Mouse (Mus musculus) forebrain, embryonic 16.5 days (tissue): ENCODE measurements around the gene Surf1. TPM values are rescaled to one million over a fixed set of nuclear protein-coding genes. Genes with fewer than 3 reads are reported as not detected.
"Not testable (repeated sequence)": the region's sequence is repeated elsewhere in the genome, so short reads cannot be mapped to it uniquely, and the experiment has no call there.

ENCODE experiments used
- ATAC-seq: fragments of 200-750 bp; cut with Nextera tagmentation; 2 replicates; pipeline ENCODE4 v1.8.0; 2017; ENCODE audit warnings: mild to moderate bottlenecking, moderate library complexity
- H3K27ac ChIP-seq: fragments of 300-500 bp; sonication (generic); 2 replicates; pipeline ENCODE4 v1.5.1; 2014; ENCODE audit warnings: low read length, control low read depth
- H3K27me3 ChIP-seq: fragments of 300-500 bp; sonication (generic); replicated peaks from 2 replicates; pipeline ENCODE4 v1.6.1; 2014; ENCODE audit warnings: low read length; ENCODE audit not compliant: control insufficient read depth, insufficient read depth
- H3K36me3 ChIP-seq: fragments of 300-500 bp; sonication (generic); 2 replicates; pipeline ENCODE4 v1.6.1; 2014; ENCODE audit not compliant: control insufficient read depth, insufficient read depth
- H3K4me1 ChIP-seq: fragments of 300-500 bp; sonication (generic); replicated peaks from 2 replicates; pipeline ENCODE4 v1.6.1; 2014; ENCODE audit warnings: low read length; ENCODE audit not compliant: control insufficient read depth, insufficient read depth
- H3K4me2 ChIP-seq: fragments of 300-500 bp; sonication (generic); 2 replicates; pipeline ENCODE4 v1.6.1; 2014; ENCODE audit warnings: mild to moderate bottlenecking, low read length, control low read depth
- H3K4me3 ChIP-seq: fragments of 300-500 bp; sonication (generic); replicated peaks from 2 replicates; pipeline ENCODE4 v1.5.1; 2014; ENCODE audit warnings: mild to moderate bottlenecking, low read length, control low read depth
- H3K9ac ChIP-seq: fragments of 300-500 bp; sonication (generic); replicated peaks from 2 replicates; pipeline ENCODE4 v1.6.1; 2014; ENCODE audit warnings: low read depth, low read length, control low read depth
- H3K9me3 ChIP-seq: fragments of 300-500 bp; sonication (generic); 2 replicates; pipeline ENCODE4 v1.6.1; 2016; ENCODE audit warnings: low read length; ENCODE audit not compliant: control insufficient read depth
- WGBS: fragments of 180-500 bp; shearing (Covaris S2); extraction: QIAGEN DNeasy Blood & Tissue Kit; methylation state at CpG from one replicate; pipeline ENCODE4 v1.1.7; 2014; 5-methylcytosine and 5-hydroxymethylcytosine counted together
- polyA plus RNA-seq: library from polyadenylated mRNA; unstranded; fragments of >200 nt; fragmentation: Nextera tagmentation; extraction: Ambion mirVana; gene quantifications from 2 replicates; pipeline ENCODE4 v1.2.1, GENCODE M21; 2015

Surf1 gene
- polyA plus RNA-seq, 1 experiment from 2014 or later, result 82.1 TPM

DNA sequence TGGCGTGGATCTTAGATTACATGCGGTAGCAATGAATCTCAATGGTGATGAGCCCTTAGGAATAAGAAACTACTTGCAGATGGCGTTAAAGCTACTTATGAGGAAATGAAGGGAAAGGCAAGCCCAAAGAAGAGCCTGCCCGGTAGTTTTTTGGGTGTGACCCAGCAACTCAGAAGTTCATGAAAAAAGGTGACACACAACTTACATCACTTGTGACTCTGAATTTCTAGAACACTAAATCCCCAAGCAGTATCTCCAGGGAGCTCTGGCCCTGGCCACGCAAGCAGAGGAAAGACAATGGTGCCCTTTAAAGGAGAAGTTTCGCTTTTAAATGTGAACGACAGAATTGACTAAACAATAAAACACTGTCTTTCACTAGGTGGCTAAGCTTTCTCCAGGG is 13.0 kb downstream of the Surf1 start:
- peak overlapping the region; percentile 70 for H3K9ac ChIP-seq
- no peak for ATAC-seq
- peak overlapping the region; percentile 84 for H3K4me3 ChIP-seq
- no peaks in the 10 kb centered on the region for H3K9me3 ChIP-seq
- peak overlapping the region; percentile 89 for H3K27ac ChIP-seq
- peaks cover 24% of the 10 kb centered on the region for H3K4me1 ChIP-seq
- peaks cover 25% of the 10 kb centered on the region for H3K36me3 ChIP-seq
- no peaks in the 10 kb centered on the region for H3K27me3 ChIP-seq
- H3K4me2 ChIP-seq, result peak overlapping the region; percentile 84
- WGBS, result 9% methylated on average over 7 of the region's 7 CpGs

DNA sequence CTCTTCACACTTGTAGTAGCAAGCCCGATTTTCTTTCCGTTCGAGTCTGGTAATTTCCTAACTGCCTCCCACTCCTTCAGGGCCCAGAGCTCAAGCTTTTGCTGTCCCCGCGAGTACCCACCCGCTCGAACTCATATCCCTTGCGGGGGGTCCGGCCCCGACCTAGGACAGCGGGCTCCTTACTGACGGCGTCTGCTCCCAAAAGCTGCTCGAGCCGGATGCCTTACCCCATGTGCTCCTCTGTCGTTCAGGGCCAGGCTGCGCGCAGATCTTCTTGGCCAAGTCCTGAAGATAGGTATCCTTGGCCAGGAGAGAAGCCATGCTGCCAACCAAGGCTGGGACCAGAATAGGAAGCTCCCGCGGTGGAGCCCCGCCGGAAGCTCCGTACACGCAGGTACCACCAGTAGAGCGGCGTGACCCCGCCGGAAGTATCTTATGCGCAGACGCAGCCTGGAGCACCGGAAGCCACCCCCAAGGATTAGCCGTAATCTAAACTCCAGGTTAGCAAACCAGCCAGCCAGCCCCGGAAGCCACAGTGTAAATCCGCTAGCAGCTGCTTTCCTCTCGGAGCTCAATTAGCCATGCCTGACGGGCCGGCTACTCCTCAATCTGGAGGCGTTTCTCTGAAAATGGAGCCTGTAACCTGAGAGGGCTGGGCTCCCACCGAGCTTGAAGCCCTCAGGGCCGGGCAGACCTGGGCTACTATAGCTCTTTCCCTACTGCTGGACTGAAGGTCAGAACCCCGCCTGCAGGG is 13.7 kb downstream of the Surf1 start, which contains the start of gene Surf6:
Gene Surf6 (minus strand): TSS at position 413 of the 754 bp plus-strand sequence.
- Histone ChIP-seq H3K4me1 (peaks cover 23% of the 10 kb centered on the region), H3K27ac (peak within 1 kb of the TSS; percentile 89)
- ATAC-seq, result peak; percentile 98

DNA sequence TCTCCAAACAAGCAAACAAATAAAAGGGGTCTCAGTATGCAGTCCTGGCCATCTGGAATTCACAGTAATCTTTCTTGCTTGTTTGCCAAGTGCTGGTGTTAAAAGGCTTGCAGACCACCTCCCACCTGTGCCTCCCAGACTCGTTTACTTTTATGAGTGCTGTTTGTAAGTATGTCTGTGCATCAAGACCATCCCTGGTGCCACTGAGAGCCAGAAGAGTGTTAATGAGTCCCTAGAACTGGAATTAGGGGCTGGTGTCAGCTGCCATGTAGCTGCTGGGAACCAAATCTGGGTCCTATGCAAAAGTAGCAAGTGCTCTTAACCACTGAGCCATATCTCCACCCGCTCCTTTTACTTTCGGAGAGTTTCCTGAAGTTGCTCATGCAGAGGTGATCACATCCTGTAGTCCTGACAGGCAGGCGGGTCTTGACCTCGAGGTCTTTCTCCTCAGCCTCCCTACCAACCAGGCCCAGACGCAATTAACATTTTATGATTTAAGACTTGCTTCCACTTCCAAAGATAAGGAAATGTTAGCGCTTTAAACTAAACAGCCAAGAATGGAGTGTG is 14.4 kb downstream of the Surf1 start:
- peaks cover 25% of the 10 kb centered on the region for H3K36me3 ChIP-seq
- 11% methylated on average over 7 of the region's 7 CpGs for WGBS
- no peak for ATAC-seq
- H3K4me1 ChIP-seq, result peaks cover 23% of the 10 kb centered on the region
- H3K9me3 ChIP-seq, result no peaks in the 10 kb centered on the region
- no peaks in the 10 kb centered on the region for H3K27me3 ChIP-seq
- peak overlapping the region; percentile 70 for H3K9ac ChIP-seq
- H3K4me3 ChIP-seq, result peak overlapping the region; percentile 84
- no peak overlapping the region for H3K27ac ChIP-seq
- H3K4me2 ChIP-seq, result peak overlapping the region; percentile 84

More for the DNA sequence above, 13.7 kb downstream of the Surf1 start, which contains the start of gene Surf6:
- Histone ChIP-seq H3K4me2 (peak within 1 kb of the TSS; percentile 84), H3K36me3 (peaks cover 26% of the 10 kb centered on the region), H3K9ac (peak within 1 kb of the TSS; percentile 70), H3K27me3 (no peaks in the 10 kb centered on the region), H3K4me3 (peak within 1 kb of the TSS; percentile 84), H3K9me3 (no peaks in the 10 kb centered on the region)
- WGBS, result under 1% methylated on average over 41 of the region's 41 CpGs

DNA sequence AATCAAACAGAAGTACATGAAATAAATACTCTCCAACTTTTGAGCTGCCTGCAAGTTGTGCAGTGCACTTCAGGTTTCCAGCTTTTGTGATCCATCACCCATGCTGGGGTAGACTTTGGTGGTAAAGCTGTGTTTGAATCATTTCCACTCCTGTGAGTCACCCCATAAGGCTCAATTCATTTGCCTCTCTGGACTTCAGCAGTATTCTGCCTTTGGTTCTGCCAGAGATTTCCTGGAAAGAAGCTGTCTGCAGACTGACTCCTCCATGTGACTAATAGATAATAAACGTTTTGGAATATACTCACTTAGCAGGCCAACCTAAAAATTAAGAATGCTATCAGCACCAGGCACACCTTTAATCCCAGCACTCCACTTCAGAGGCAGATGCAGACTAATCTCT is 15.6 kb downstream of the Surf1 start:
- no peak for ATAC-seq
- WGBS, result 85% methylated on average over 1 of the region's 1 CpGs
- peaks cover 17% of the 10 kb centered on the region for H3K36me3 ChIP-seq
- H3K9ac ChIP-seq, result no peak overlapping the region
- no peak overlapping the region for H3K4me2 ChIP-seq
- peaks cover 23% of the 10 kb centered on the region for H3K4me1 ChIP-seq
- no peaks in the 10 kb centered on the region for H3K9me3 ChIP-seq
- no peaks in the 10 kb centered on the region for H3K27me3 ChIP-seq
- no peak overlapping the region for H3K27ac ChIP-seq
- no peak overlapping the region for H3K4me3 ChIP-seq

DNA sequence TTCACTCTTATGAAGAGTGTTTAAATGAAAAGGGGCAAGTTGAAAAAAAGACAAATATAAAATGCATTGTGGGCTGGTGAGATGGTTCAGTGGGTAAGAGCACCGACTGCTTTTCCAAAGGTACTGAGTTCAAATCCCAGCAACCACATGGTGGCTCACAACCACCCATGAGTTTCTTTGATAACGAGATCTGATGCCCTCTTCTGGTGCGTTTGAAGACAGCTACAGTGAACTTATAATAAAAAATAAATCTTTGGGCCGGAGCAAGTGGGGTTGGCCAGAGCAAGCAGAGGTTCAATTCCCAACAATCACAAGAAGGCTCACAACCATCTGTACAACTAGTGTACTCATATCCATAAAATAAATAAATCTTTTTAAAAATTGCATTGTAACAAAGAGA is 20.4 kb downstream of the Surf1 start:
- H3K9ac ChIP-seq, result no peak overlapping the region
- H3K4me1 ChIP-seq, result no peaks in the 10 kb centered on the region; the same call in 1 of the 2 replicates
- H3K9me3 ChIP-seq, result no peaks in the 10 kb centered on the region
- H3K27me3 ChIP-seq, result no peaks in the 10 kb centered on the region
- H3K4me2 ChIP-seq, result no peak overlapping the region
- WGBS, result 94% methylated on average over 4 of the region's 4 CpGs
- H3K27ac ChIP-seq, result no peak overlapping the region
- no peak overlapping the region for H3K4me3 ChIP-seq
- ATAC-seq, result no peak
- H3K36me3 ChIP-seq, result peaks cover 35% of the 10 kb centered on the region

DNA sequence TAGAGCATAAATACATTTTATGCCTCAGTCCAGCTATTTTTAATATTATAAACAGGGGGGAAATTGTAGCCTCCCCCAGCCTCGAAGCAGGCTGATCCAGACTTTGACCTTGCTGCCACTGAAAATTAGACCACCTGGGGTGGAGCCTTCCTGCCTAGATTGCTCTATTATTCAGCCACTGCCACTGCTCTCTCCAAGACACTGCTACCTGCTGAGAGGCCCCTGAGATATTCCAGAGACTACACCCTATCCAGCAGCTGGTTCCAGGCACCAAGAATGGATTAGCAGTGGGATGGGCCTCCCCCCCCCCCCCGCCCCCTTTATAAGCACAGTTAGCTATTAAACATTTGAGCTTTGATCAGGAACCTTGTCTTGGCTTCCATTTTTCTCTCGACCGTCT is 30.2 kb downstream of the Surf1 start:
- 38% methylated on average over 4 of the region's 4 CpGs for WGBS
- H3K4me3 ChIP-seq, H3K9me3 ChIP-seq, H3K27me3 ChIP-seq, ATAC-seq, H3K4me1 ChIP-seq, H3K9ac ChIP-seq, H3K4me2 ChIP-seq, H3K27ac ChIP-seq: not testable (repeated sequence)
- H3K36me3 ChIP-seq, result peaks cover 11% of the 10 kb centered on the region

DNA sequence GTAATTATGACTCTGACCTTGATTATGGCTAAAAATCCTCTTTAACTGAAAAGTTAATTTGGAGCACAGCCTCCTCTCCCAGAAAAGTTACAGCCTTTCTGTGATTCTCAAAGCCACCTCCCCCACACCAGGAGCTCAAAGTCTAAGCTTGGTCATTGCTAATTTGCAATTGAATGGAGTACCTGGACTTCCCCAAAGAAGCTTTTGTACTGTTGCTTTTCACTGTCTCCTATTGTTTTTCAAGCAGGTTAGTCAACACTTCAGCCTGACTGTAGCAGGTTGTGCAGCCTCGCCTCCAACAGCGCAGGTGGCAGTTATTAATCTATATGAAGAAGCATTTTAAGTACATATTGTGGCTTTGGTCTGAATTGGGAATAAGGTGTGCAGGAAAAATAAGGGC is 30.8 kb downstream of the Surf1 start:
- H3K9me3 ChIP-seq, H3K27me3 ChIP-seq, H3K4me1 ChIP-seq, H3K27ac ChIP-seq, H3K9ac ChIP-seq, H3K4me2 ChIP-seq, ATAC-seq, H3K36me3 ChIP-seq, H3K4me3 ChIP-seq: not testable (repeated sequence)
- 67% methylated on average over 2 of the region's 2 CpGs for WGBS

DNA sequence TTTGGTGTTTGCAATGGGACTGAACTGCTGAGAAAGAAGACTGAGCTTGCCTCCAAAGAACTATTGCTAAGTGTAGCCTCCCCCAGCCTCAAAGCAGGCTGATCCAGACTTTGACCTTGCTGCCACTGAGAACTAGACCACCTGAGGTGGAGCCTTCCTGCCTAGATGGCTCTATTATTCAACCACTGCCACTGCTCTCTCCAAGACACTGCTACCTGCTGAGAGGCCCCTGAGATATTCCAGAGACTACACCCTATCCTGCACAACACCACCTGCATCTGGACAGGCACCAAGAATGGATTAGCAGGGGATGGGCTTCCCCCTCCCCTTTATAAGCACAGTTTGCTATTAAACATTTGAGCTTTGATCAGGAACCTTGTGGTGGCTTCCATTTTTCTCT is 37.8 kb downstream of the Surf1 start:
- no peak overlapping the region for H3K9ac ChIP-seq
- H3K27me3 ChIP-seq, result no peaks in the 10 kb centered on the region

DNA sequence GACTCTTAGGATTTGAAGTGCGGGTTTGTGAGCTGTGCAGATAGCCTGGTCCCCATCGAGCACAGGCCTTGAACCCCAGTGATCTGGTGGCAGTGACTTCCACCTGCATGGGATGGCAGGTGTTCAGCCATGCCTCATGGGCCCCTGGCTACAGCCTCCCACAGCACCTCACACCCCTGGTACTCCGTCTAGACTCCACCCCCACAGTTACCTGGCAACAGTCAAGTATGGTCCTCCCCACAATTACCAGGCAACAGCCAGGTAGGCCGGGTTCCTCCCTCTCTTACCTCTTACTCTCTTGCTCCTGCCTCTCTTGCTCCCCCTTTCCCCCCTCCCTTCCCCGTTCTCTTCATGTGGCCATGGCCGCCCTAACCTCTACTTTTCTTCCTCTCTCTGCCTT is 45.7 kb downstream of the Surf1 start:
- Histone ChIP-seq H3K4me2 (no peak overlapping the region), H3K4me1 (no peaks in the 10 kb centered on the region), H3K27me3 (no peaks in the 10 kb centered on the region), H3K9ac (no peak overlapping the region), H3K36me3 (no peaks in the 10 kb centered on the region), H3K27ac (no peak overlapping the region), H3K4me3 (no peak overlapping the region), H3K9me3 (no peaks in the 10 kb centered on the region)
- ATAC-seq, result no peak
- WGBS, result 71% methylated on average over 6 of the region's 6 CpGs

More for the DNA sequence above, 37.8 kb downstream of the Surf1 start:
- Histone ChIP-seq H3K4me1 (no peaks in the 10 kb centered on the region), H3K4me3 (no peak overlapping the region), H3K36me3 (no peaks in the 10 kb centered on the region), H3K4me2 (no peak overlapping the region), H3K27ac (no peak overlapping the region), H3K9me3 (no peaks in the 10 kb centered on the region)
- ATAC-seq, result no peak
